Mouse (Mus musculus) heart, embryonic 15.5 days (tissue): Measurements from ENCODE around the gene Tbcd. TPM values are rescaled to one million over a fixed set of nuclear protein-coding genes. Genes with fewer than 3 reads are reported as not detected.
A peak's percentile ranks its signal among the peaks of the same experiment; 100 is the strongest.

Experiments used
- ATAC-seq: fragments of 200-750 bp; cut with Nextera tagmentation; replicated peaks from 2 replicates; pipeline ENCODE4 v1.8.0; 2017; ENCODE audit warnings: low read depth, moderate TSS enrichment; ENCODE audit not compliant: insufficient number of reproducible peaks, insufficient read depth, low FRiP score
- H3K27ac ChIP-seq: fragments of 300-500 bp; sonication (generic); 2 replicates; pipeline ENCODE4 v1.5.1; 2015; ENCODE audit warnings: mild to moderate bottlenecking, inconsistent platforms
- H3K27me3 ChIP-seq: fragments of 300-500 bp; sonication (generic); 2 replicates; pipeline ENCODE4 v1.6.1; 2015; ENCODE audit warnings: inconsistent platforms
- H3K36me3 ChIP-seq: fragments of 300-500 bp; sonication (generic); 2 replicates; pipeline ENCODE4 v1.6.1; 2015; ENCODE audit warnings: mild to moderate bottlenecking, inconsistent platforms
- H3K4me1 ChIP-seq: fragments of 300-500 bp; sonication (generic); replicated peaks from 2 replicates; pipeline ENCODE4 v1.6.1; 2015; ENCODE audit warnings: inconsistent platforms
- H3K4me2 ChIP-seq: fragments of 300-500 bp; sonication (generic); 2 replicates; pipeline ENCODE4 v1.6.1; 2015; ENCODE audit warnings: inconsistent platforms, mild to moderate bottlenecking, moderate library complexity
- H3K4me3 ChIP-seq: fragments of 300-500 bp; sonication (generic); 2 replicates; pipeline ENCODE4 v1.5.1; 2015; ENCODE audit warnings: mild to moderate bottlenecking, inconsistent platforms
- H3K9ac ChIP-seq: fragments of 300-500 bp; sonication (generic); 2 replicates; pipeline ENCODE4 v1.6.1; 2015; ENCODE audit warnings: mild to moderate bottlenecking, inconsistent platforms
- H3K9me3 ChIP-seq: fragments of 300-500 bp; sonication (generic); replicated peaks from 2 replicates; pipeline ENCODE4 v1.6.1; 2016; ENCODE audit warnings: inconsistent platforms
- WGBS: fragments of 180-500 bp; shearing (Covaris S2); methylation state at CpG from one replicate; pipeline ENCODE4 v1.1.7; 2015; ENCODE audit warnings: mixed read lengths; 5-methylcytosine and 5-hydroxymethylcytosine counted together
- polyA plus RNA-seq: library from polyadenylated mRNA; unstranded; fragments of >200 nt; fragmentation: Nextera tagmentation; extraction: Ambion mirVana; gene quantifications from 2 replicates; pipeline ENCODE4 v1.2.1, GENCODE M21; 2015

Tbcd gene
- polyA plus RNA-seq, 1 experiment from 2014 or later: 17.3 TPM

- 89% methylated on average over 3 of the region's 3 CpGs for WGBS
These were observed 65.2 kb downstream of the Tbcd start for GRCm38 (mm10) chr11:121516906-121517305.

DNA sequence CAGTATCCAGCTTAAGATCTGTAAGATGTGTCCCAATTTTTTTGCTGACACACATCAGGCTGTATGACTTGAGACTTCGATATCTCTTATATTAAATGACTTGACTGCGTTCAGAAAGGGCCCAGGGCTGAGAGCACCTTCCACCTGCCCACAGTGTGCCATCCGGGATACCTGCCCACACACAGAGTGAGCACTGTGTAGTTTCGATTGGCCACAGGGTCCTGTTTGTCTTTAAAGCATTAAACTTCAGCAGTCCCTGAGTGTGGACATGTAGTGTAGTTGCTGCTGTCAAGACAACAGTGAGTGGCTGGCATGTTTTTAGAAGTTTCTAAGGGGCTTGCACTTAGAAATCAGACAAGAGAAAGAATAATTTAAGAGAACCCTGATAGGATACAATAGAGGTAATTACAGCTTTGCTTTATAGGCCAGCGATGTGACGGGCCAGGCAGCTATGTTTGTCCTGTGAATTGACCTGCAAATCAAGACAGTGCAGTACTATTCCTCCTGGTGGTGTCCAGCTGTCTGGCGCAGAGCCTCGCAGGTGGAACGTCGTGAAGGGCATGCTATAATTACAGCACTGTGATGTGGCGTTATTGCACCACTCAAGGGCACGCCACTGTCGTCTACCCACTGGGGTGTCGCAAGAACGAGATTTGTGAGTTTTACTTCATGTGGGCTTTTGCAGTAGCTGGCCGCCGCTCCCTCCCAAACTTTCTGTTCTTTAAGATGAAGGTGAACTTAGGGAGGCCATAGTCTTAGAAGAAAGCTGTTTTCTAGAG lies 66.1 kb downstream of the Tbcd start:
- Histone ChIP-seq H3K4me1 (peaks cover 12% of the 10 kb centered on the region; the same call in 1 of the 2 replicates), H3K9me3 (no peaks in the 10 kb centered on the region), H3K27ac (no peak overlapping the region), H3K4me2 (peak overlapping the region; percentile 19; the same call in 1 of the 2 replicates), H3K9ac (no peak overlapping the region), H3K4me3 (no peak overlapping the region), H3K27me3 (no peaks in the 10 kb centered on the region), H3K36me3 (no peaks in the 10 kb centered on the region)
- WGBS: 59% methylated on average over 17 of the region's 17 CpGs
- no peak for ATAC-seq

More at GRCm38 (mm10) chr11:121516906-121517305, 65.2 kb downstream of the Tbcd start:
- no peaks in the 10 kb centered on the region for H3K27me3 ChIP-seq
- no peak overlapping the region for H3K4me2 ChIP-seq
- no peak overlapping the region for H3K9ac ChIP-seq
- peaks cover 12% of the 10 kb centered on the region; the same call in 1 of the 2 replicates for H3K4me1 ChIP-seq
- no peaks in the 10 kb centered on the region for H3K9me3 ChIP-seq
- H3K27ac ChIP-seq: no peak overlapping the region
- H3K36me3 ChIP-seq: no peaks in the 10 kb centered on the region
- no peak for ATAC-seq
- no peak overlapping the region for H3K4me3 ChIP-seq

DNA sequence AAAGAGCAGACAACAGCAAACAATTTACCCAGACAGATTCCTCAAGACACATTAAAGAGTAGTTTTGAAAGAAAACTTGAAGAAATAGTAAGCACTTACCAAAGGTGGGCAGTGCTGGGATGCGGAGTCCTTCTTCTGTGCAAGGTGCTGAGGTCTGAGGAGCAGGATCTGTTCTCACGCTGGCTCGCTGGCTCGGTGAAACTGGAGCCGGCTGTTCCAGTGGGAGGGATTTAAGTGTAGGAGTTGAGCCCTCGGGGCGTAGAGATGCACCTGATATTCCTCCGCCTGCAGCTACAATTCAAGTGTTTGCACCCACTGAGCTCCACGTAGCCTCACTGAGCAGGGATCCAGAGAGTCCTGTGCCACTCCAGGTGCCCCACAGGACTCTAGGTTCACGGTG lies 67.4 kb downstream of the Tbcd start, which contains the start of gene Zfp750:
Gene Zfp750 (minus strand): TSS at position 203 of the 400 bp plus-strand sequence.
- 40% methylated on average over 10 of the region's 10 CpGs for WGBS
- H3K27me3 ChIP-seq: no peaks in the 10 kb centered on the region
- H3K9me3 ChIP-seq: no peaks in the 10 kb centered on the region
- H3K27ac ChIP-seq: no peak within 1 kb of the TSS
- H3K4me1 ChIP-seq: peaks cover 12% of the 10 kb centered on the region; the same call in 1 of the 2 replicates
- no peaks in the 10 kb centered on the region for H3K36me3 ChIP-seq
- no peak within 1 kb of the TSS for H3K9ac ChIP-seq
- peak within 1 kb of the TSS; percentile 22; the same call in 1 of the 2 replicates for H3K4me2 ChIP-seq
- ATAC-seq: no peak
- H3K4me3 ChIP-seq: no peak within 1 kb of the TSS

- no peaks in the 10 kb centered on the region for H3K36me3 ChIP-seq
- H3K9ac ChIP-seq: no peak overlapping the region
- H3K9me3 ChIP-seq: no peaks in the 10 kb centered on the region
- H3K4me1 ChIP-seq: peaks cover 12% of the 10 kb centered on the region; the same call in 1 of the 2 replicates
- no peak overlapping the region for H3K4me3 ChIP-seq
- 80% methylated on average over 7 of the region's 7 CpGs for WGBS
- no peak overlapping the region for H3K27ac ChIP-seq
- ATAC-seq: no peak
- no peaks in the 10 kb centered on the region for H3K27me3 ChIP-seq
- H3K4me2 ChIP-seq: no peak overlapping the region
These were observed 68.0 kb downstream of the Tbcd start for GRCm38 (mm10) chr11:121519703-121520102.

DNA sequence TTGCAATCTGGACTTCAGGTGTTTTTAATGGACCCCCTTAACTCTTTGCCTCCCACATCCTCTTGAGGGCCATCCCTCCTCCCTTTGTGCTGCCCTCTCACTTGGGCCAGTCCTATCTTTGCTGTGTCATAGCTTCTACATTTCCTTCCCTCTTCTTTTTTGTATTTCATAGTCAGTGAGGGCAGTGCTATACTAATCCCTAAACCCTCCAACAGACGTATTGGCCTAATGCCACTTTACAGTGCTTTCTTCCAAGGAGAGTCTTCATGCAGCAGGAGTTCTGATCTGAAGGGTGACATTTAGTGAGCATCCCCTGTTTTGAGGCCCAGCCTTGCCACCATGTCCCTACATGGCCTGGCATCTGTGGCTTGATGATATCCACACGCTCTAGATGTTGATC lies 69.0 kb downstream of the Tbcd start:
- Histone ChIP-seq H3K27ac (no peak overlapping the region), H3K9ac (no peak overlapping the region), H3K4me2 (no peak overlapping the region), H3K4me1 (peaks cover 12% of the 10 kb centered on the region; the same call in 1 of the 2 replicates), H3K27me3 (no peaks in the 10 kb centered on the region), H3K9me3 (no peaks in the 10 kb centered on the region), H3K36me3 (no peaks in the 10 kb centered on the region), H3K4me3 (no peak overlapping the region)
- ATAC-seq: no peak
- WGBS: 73% methylated on average over 2 of the region's 2 CpGs

DNA sequence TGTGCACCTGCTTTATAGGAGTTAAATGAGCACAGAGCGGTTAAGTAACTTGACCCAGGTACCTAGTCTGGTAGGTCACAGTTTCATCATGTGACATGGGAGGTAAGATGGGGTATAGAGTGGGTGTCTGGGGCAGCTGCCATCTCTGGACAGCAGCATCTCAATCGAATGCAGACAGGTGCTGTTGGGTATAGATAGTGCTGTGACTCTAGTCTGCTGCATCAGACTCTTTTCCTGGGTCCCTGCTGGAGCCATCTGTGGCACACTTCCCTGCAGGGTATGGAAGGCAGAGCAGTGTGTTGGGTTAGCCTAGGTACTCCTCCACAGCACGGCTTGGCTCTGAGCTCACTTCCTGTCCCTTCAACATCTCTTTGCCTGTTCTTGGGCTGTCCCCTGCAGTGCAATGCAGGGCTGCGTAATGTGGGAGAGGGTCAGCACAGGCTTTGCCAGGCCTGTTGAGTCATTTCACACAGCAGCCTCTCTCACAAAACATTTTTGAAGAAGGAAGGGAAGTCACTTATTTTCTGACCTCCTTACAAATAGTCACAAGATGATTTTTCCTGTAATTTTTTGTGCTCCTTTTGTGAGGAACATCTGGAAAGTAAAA lies 70.5 kb downstream of the Tbcd start:
- Histone ChIP-seq H3K36me3 (no peaks in the 10 kb centered on the region), H3K9me3 (no peaks in the 10 kb centered on the region), H3K4me2 (no peak overlapping the region), H3K4me3 (no peak overlapping the region), H3K9ac (no peak overlapping the region), H3K4me1 (peaks cover 10% of the 10 kb centered on the region; the same call in 1 of the 2 replicates), H3K27ac (no peak overlapping the region), H3K27me3 (no peaks in the 10 kb centered on the region)
- 71% methylated on average over 4 of the region's 4 CpGs for WGBS
- ATAC-seq: no peak

- Histone ChIP-seq H3K9ac (no peak overlapping the region), H3K27me3 (no peaks in the 10 kb centered on the region), H3K27ac (no peak overlapping the region), H3K4me2 (no peak overlapping the region), H3K36me3 (no peaks in the 10 kb centered on the region), H3K4me3 (no peak overlapping the region), H3K9me3 (no peaks in the 10 kb centered on the region), H3K4me1 (no peaks in the 10 kb centered on the region)
- ATAC-seq: no peak
- WGBS: 89% methylated on average over 7 of the region's 7 CpGs
These were observed 72.4 kb downstream of the Tbcd start for GRCm38 (mm10) chr11:121524191-121524590.

DNA sequence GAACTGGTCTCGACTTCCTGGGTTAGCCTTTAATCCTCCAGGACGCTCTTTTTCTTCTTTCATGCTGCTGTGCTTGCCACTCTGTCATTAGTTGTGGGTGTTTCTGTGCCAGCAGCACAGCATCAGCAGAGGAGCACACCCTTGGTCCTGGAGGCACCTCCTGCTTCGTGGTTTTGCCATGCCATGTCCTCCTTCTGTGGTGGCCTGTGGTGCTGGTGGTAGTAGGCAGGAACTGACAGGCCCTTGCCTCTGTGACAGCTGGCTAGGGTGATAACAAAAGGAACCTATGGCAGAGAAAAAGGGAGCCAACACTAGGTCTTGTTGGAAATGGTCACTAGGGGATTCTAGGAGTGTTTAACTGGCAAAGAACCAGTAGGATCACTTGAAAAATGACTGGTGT lies 78.0 kb downstream of the Tbcd start:
- no peak overlapping the region for H3K4me2 ChIP-seq
- 88% methylated on average over 3 of the region's 3 CpGs for WGBS
- H3K9ac ChIP-seq: no peak overlapping the region
- H3K27me3 ChIP-seq: no peaks in the 10 kb centered on the region
- H3K9me3 ChIP-seq: no peaks in the 10 kb centered on the region
- ATAC-seq: no peak
- no peak overlapping the region for H3K4me3 ChIP-seq
- no peak overlapping the region for H3K27ac ChIP-seq
- no peaks in the 10 kb centered on the region for H3K36me3 ChIP-seq
- no peaks in the 10 kb centered on the region for H3K4me1 ChIP-seq

GRCm38 (mm10) chr11:121536528-121536927 lies 84.8 kb downstream of the Tbcd start:
- Histone ChIP-seq H3K36me3 (no peaks in the 10 kb centered on the region), H3K27me3 (no peaks in the 10 kb centered on the region), H3K27ac (no peak overlapping the region), H3K4me1 (peaks cover 6% of the 10 kb centered on the region; the same call in 1 of the 2 replicates), H3K4me3 (no peak overlapping the region), H3K4me2 (no peak overlapping the region), H3K9me3 (no peaks in the 10 kb centered on the region), H3K9ac (no peak overlapping the region)
- 14% methylated on average over 3 of the region's 3 CpGs for WGBS
- no peak for ATAC-seq

DNA sequence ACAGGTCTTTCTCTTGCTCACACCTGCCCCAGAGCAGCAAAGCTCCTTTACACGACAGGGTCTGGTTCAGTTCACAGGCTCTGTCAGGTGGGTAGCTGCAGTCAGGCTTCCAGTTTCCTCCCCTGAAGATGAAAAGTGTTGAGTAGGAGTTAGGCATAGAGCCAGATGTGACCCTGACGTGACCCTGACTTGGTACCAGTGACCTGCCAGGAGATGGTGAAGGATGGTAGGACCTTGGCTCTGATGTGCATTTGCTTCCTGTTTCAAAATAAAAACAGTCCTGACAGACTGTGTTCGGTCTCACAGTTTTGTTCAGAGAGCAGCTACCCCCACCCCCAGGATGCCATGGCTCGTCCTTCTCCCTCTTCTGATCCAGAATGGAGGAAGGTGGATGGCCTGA lies 90.7 kb downstream of the Tbcd start:
- no peaks in the 10 kb centered on the region for H3K27me3 ChIP-seq
- peaks cover 9% of the 10 kb centered on the region for H3K4me1 ChIP-seq
- no peak overlapping the region for H3K27ac ChIP-seq
- ATAC-seq: no peak
- no peak overlapping the region for H3K4me3 ChIP-seq
- no peak overlapping the region for H3K9ac ChIP-seq
- WGBS: 87% methylated on average over 4 of the region's 4 CpGs
- no peaks in the 10 kb centered on the region for H3K36me3 ChIP-seq
- no peak overlapping the region for H3K4me2 ChIP-seq
- H3K9me3 ChIP-seq: no peaks in the 10 kb centered on the region

DNA sequence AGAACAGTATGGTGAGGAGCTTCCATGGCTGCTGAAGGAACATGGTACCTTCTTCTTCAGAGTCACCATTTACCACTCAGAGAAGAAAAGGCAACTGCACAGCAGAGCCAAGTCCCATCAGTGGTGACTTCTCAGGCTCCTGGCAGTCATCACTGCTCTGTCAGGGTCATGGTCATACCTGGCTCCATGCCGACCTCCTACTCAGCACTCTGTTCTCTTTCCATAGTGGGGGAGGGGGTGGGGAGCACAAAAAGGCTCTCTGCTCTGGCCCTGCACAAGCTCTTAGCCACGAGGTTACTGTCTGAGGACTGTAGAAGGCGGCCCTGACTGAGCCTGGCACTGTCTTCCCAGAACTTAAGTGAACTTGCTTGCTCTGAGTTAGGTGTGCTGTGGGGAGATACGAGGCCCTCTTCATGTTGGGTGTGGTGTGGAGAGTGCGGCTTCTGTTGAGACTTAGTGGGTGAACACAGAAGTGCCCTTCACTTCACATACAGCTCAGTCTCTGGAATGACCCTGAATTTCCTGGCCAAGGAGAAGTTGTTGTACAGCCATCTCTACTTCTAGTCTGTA lies 91.6 kb downstream of the Tbcd start:
- Histone ChIP-seq H3K27me3 (no peaks in the 10 kb centered on the region), H3K4me3 (no peak overlapping the region), H3K4me2 (no peak overlapping the region), H3K9me3 (no peaks in the 10 kb centered on the region), H3K9ac (no peak overlapping the region), H3K27ac (peak overlapping the region; percentile 16; the same call in 1 of the 2 replicates), H3K4me1 (peaks cover 9% of the 10 kb centered on the region), H3K36me3 (no peaks in the 10 kb centered on the region)
- no peak for ATAC-seq
- WGBS: 75% methylated on average over 5 of the region's 5 CpGs
